Mouse (Mus musculus): ENCODE results near the gene Cfap97d2.

- TF ChIP-seq GATA1 (IDR thresholded peaks at IDR 0.05; ENCODE audit: borderline replicate concordance, low read length) (no peak), FLI1 (IDR thresholded peaks at IDR 0.05; ENCODE audit: low read length) (no peak)
Measured at GRCm38 (mm10) chr8:13689331-13689730, 16.4 kb upstream of the Cfap97d2 start.

All from megakaryocyte, embryonic 14.5 days (primary cell).